Mouse (Mus musculus) CH12.LX (cell line): ENCODE results near the gene Chil5. TPM values are rescaled to one million over a fixed set of nuclear protein-coding genes. Genes with fewer than 3 reads are reported as not detected.

Source experiments
- DNase-seq: peaks from one replicate; pipeline ENCODE4 v3.0.0-alpha.2; 2013; ENCODE audit errors: extremely low read depth
- H3K27ac ChIP-seq: 2 replicates; pipeline ENCODE4 v1.5.1; 2012; ENCODE audit warnings: low read depth, mild to moderate bottlenecking, control low read depth, moderate library complexity; ENCODE audit not compliant: insufficient read depth
- H3K27me3 ChIP-seq: replicated peaks from 2 replicates; pipeline ENCODE3; 2012; ENCODE audit warnings: inconsistent platforms
- H3K36me3 ChIP-seq, 2 experiments: replicated peaks in 1 of 2; 2 replicates each; pipeline versions ENCODE3 to v1.6.1; 2012; ENCODE audit warnings: inconsistent platforms in 1 of 2, low read length in 1 of 2, mild to moderate bottlenecking in 1 of 2, mixed read lengths in 1 of 2, moderate library complexity in 1 of 2; ENCODE audit not compliant: control insufficient read depth in 1 of 2, insufficient read depth in 1 of 2
- H3K4me1 ChIP-seq, 2 experiments: 2 replicates each; pipeline ENCODE4 v1.6.1; 2012; ENCODE audit warnings: inconsistent platforms in 1 of 2, moderate library complexity in 1 of 2; ENCODE audit not compliant: insufficient read depth in 2 of 2, control insufficient read depth in 1 of 2
- H3K4me2 ChIP-seq: 2 replicates; pipeline ENCODE4 v1.6.1; 2012; ENCODE audit warnings: low read depth, mild to moderate bottlenecking, control low read depth; ENCODE audit not compliant: poor library complexity, insufficient read depth, severe bottlenecking
- H3K4me3 ChIP-seq, 3 experiments: fragments of 150-350 bp in 1 of 3; sonication (generic) in 1 of 3; replicated peaks in 1 of 3; 2 replicates each; pipeline versions ENCODE3 to v1.5.1; 2011 to 2012; ENCODE audit warnings: low read depth in 2 of 3, low read length in 2 of 3, mild to moderate bottlenecking in 2 of 3, moderate library complexity in 2 of 3, control low read depth in 1 of 3, improper control_type of control experiment in 1 of 3, inconsistent platforms in 1 of 3, mixed read lengths in 1 of 3; ENCODE audit not compliant: poor library complexity in 1 of 3
- H3K79me2 ChIP-seq: replicated peaks from 2 replicates; pipeline ENCODE4 v1.6.1; 2012; ENCODE audit warnings: mild to moderate bottlenecking, moderate library complexity; ENCODE audit not compliant: control insufficient read depth, poor library complexity, insufficient read depth, severe bottlenecking; ENCODE audit errors: extremely low read depth
- H3K9ac ChIP-seq: 2 replicates; pipeline ENCODE4 v1.6.1; 2012; ENCODE audit warnings: low read depth, mild to moderate bottlenecking, control low read depth, moderate library complexity; ENCODE audit not compliant: insufficient read depth
- H3K9me3 ChIP-seq: replicated peaks from 2 replicates; pipeline ENCODE3; 2012; ENCODE audit warnings: low read length, inconsistent platforms, mixed read lengths
- BHLHE40 ChIP-seq: IDR thresholded peaks from 2 replicates; pipeline ENCODE4 v1.6.1; 2011; ENCODE audit warnings: mild to moderate bottlenecking, low read depth, low read length, improper control_type of control experiment
- CHD1 ChIP-seq: IDR thresholded peaks from 2 replicates; pipeline ENCODE4 v1.6.1; 2012; ENCODE audit warnings: low read depth, low read length, improper control_type of control experiment, inconsistent platforms
- CHD2 ChIP-seq: IDR thresholded peaks from 2 replicates; pipeline ENCODE4 v1.6.1; 2011; ENCODE audit warnings: low read length, improper control_type of control experiment
- CTCF ChIP-seq, 2 experiments: IDR thresholded peaks in 1 of 2; conservative IDR thresholded peaks in 1 of 2; 2 replicates each; pipeline ENCODE4 v1.5.1; 2011 to 2012; ENCODE audit warnings: low read depth in 2 of 2, low read length in 2 of 2, improper control_type of control experiment in 1 of 2, inconsistent platforms in 1 of 2, mild to moderate bottlenecking in 1 of 2, moderate library complexity in 1 of 2
- E2F4 ChIP-seq: IDR thresholded peaks from 2 replicates; pipeline ENCODE4 v1.6.1; 2011; ENCODE audit warnings: low read depth, low read length, improper control_type of control experiment; ENCODE audit not compliant: insufficient replicate concordance
- ELF1 ChIP-seq: IDR thresholded peaks from 2 replicates; pipeline ENCODE4 v1.6.1; 2014; ENCODE audit warnings: low read depth, mild to moderate bottlenecking, inconsistent platforms, low read length, improper control_type of control experiment
- EP300 ChIP-seq: IDR thresholded peaks from 2 replicates; pipeline ENCODE4 v1.6.1; 2011; ENCODE audit warnings: low read length, improper control_type of control experiment
- ETS1 ChIP-seq: conservative IDR thresholded peaks from 2 replicates; pipeline ENCODE4 v1.6.1; 2012; ENCODE audit warnings: low read depth, mild to moderate bottlenecking, inconsistent platforms, low read length, improper control_type of control experiment, moderate library complexity
- GABPA ChIP-seq: IDR thresholded peaks from 2 replicates; pipeline ENCODE4 v1.6.1; 2012; ENCODE audit warnings: low read depth, low read length, improper control_type of control experiment, inconsistent platforms; ENCODE audit not compliant: insufficient replicate concordance
- HCFC1 ChIP-seq: IDR thresholded peaks from 2 replicates; pipeline ENCODE4 v1.6.1; 2012; ENCODE audit warnings: low read depth, mild to moderate bottlenecking, inconsistent platforms, low read length, improper control_type of control experiment
- IRF4 ChIP-seq: IDR thresholded peaks from 2 replicates; pipeline ENCODE4 v1.6.1; 2014; ENCODE audit warnings: low read depth, mild to moderate bottlenecking, inconsistent platforms, low read length, improper control_type of control experiment
- JUN ChIP-seq: IDR thresholded peaks from 2 replicates; pipeline ENCODE4 v1.6.1; 2011; ENCODE audit warnings: low read depth, mild to moderate bottlenecking, low read length, improper control_type of control experiment, moderate library complexity; ENCODE audit not compliant: insufficient read depth
- JUND ChIP-seq: conservative IDR thresholded peaks from 2 replicates; pipeline ENCODE4 v1.6.1; 2011; ENCODE audit warnings: low read depth, low read length, improper control_type of control experiment
- KAT2A ChIP-seq: IDR thresholded peaks from 2 replicates; pipeline ENCODE4 v1.6.1; 2012; ENCODE audit warnings: low read length, improper control_type of control experiment, inconsistent platforms; ENCODE audit not compliant: insufficient replicate concordance
- MAFK ChIP-seq: IDR thresholded peaks from 2 replicates; pipeline ENCODE4 v1.6.1; 2011; ENCODE audit warnings: low read length, improper control_type of control experiment; ENCODE audit not compliant: insufficient replicate concordance
- MAX ChIP-seq: IDR thresholded peaks from 2 replicates; pipeline ENCODE4 v1.6.1; 2011; ENCODE audit warnings: low read length, improper control_type of control experiment
- MAZ ChIP-seq: IDR thresholded peaks from 2 replicates; pipeline ENCODE4 v1.6.1; 2012; ENCODE audit warnings: low read depth, mild to moderate bottlenecking, inconsistent platforms, low read length, improper control_type of control experiment, moderate library complexity
- MEF2A ChIP-seq: IDR thresholded peaks from 2 replicates; pipeline ENCODE4 v1.6.1; 2014; ENCODE audit warnings: low read depth, mild to moderate bottlenecking, inconsistent platforms, low read length, improper control_type of control experiment, borderline replicate concordance
- MXI1 ChIP-seq: IDR thresholded peaks from 2 replicates; pipeline ENCODE4 v1.6.1; 2011; ENCODE audit warnings: mild to moderate bottlenecking, low read depth, low read length, improper control_type of control experiment
- MYC ChIP-seq: IDR thresholded peaks from 2 replicates; pipeline ENCODE4 v1.6.1; 2011; ENCODE audit warnings: low read depth, mild to moderate bottlenecking, improper control_type of control experiment, low read length
- NELFE ChIP-seq: IDR thresholded peaks from 2 replicates; pipeline ENCODE4 v1.6.1; 2011; ENCODE audit warnings: low read depth, low read length, improper control_type of control experiment
- NRF1 ChIP-seq: IDR thresholded peaks from 2 replicates; pipeline ENCODE4 v1.6.1; 2014; ENCODE audit warnings: low read depth, mild to moderate bottlenecking, inconsistent platforms, low read length, improper control_type of control experiment, moderate library complexity
- PAX5 ChIP-seq: IDR thresholded peaks from 2 replicates; pipeline ENCODE4 v1.6.1; 2012; ENCODE audit warnings: low read length, inconsistent platforms, mixed read lengths
- POLR2A ChIP-seq: IDR thresholded peaks from 2 replicates; pipeline ENCODE4 v1.6.1; 2011; ENCODE audit warnings: low read depth, mild to moderate bottlenecking, improper control_type of control experiment, low read length
- POLR2AphosphoS2 ChIP-seq: IDR thresholded peaks from 2 replicates; pipeline ENCODE4 v1.6.1; 2011; ENCODE audit warnings: low read depth, low read length, improper control_type of control experiment
- RAD21 ChIP-seq: IDR thresholded peaks from 2 replicates; pipeline ENCODE4 v1.6.1; 2011; ENCODE audit warnings: low read depth, mild to moderate bottlenecking, low read length, improper control_type of control experiment, moderate library complexity
- RCOR1 ChIP-seq: conservative IDR thresholded peaks from 2 replicates; pipeline ENCODE4 v1.6.1; 2012; ENCODE audit warnings: low read depth, mild to moderate bottlenecking, inconsistent platforms, low read length, improper control_type of control experiment
- SIN3A ChIP-seq: IDR thresholded peaks from 2 replicates; pipeline ENCODE4 v1.6.1; 2012; ENCODE audit warnings: low read length, improper control_type of control experiment, inconsistent platforms
- SMC3 ChIP-seq: IDR thresholded peaks from 2 replicates; pipeline ENCODE4 v1.6.1; 2011; ENCODE audit warnings: low read depth, low read length, improper control_type of control experiment
- TBP ChIP-seq: conservative IDR thresholded peaks from 2 replicates; pipeline ENCODE4 v1.6.1; 2011; ENCODE audit warnings: low read depth, low read length, improper control_type of control experiment
- TCF12 ChIP-seq: IDR thresholded peaks from 2 replicates; pipeline ENCODE4 v1.6.1; 2014; ENCODE audit warnings: low read depth, mild to moderate bottlenecking, inconsistent platforms, low read length, improper control_type of control experiment
- UBTF ChIP-seq: IDR thresholded peaks from 2 replicates; pipeline ENCODE4 v1.6.1; 2012; ENCODE audit warnings: low read depth, mild to moderate bottlenecking, inconsistent platforms, low read length, improper control_type of control experiment, moderate library complexity
- USF1 ChIP-seq: IDR thresholded peaks from 2 replicates; pipeline ENCODE4 v1.6.1; 2014; ENCODE audit warnings: low read depth, mild to moderate bottlenecking, inconsistent platforms, low read length, improper control_type of control experiment
- USF2 ChIP-seq: conservative IDR thresholded peaks from 2 replicates; pipeline ENCODE4 v1.6.1; 2011; ENCODE audit warnings: low read depth, low read length, improper control_type of control experiment
- ZC3H11A ChIP-seq: IDR thresholded peaks from 2 replicates; pipeline ENCODE4 v1.6.1; 2012; ENCODE audit warnings: low read depth, mild to moderate bottlenecking, inconsistent platforms, low read length, improper control_type of control experiment
- ZKSCAN1 ChIP-seq: IDR thresholded peaks from 2 replicates; pipeline ENCODE4 v1.6.1; 2012; ENCODE audit warnings: low read depth, inconsistent platforms, low read length, improper control_type of control experiment, borderline replicate concordance
- ZMIZ1 ChIP-seq: IDR thresholded peaks from 2 replicates; pipeline ENCODE4 v1.6.1; 2012; ENCODE audit warnings: low read depth, mild to moderate bottlenecking, inconsistent platforms, low read length, improper control_type of control experiment
- ZNF384 ChIP-seq: IDR thresholded peaks from 2 replicates; pipeline ENCODE4 v1.6.1; 2012; ENCODE audit warnings: low read depth, low read length, improper control_type of control experiment, inconsistent platforms
- dilution Hi-C: fragments of 300-500 bp; cut with MboI; formaldehyde crosslinking; loops from 2 replicates; pipeline ENCODE4 v1.14.3; 2020; ENCODE audit warnings: low sequenced_read_pairs; ENCODE audit not compliant: extremely low pct_unique_long_range_greater_than_20kb, extremely low pct_ligation_motif_present
- in situ Hi-C: fragments of 300-500 bp; cut with MboI; formaldehyde crosslinking; loops from 3 replicates; pipeline ENCODE4 v1.14.3; 2019; ENCODE audit warnings: low sequenced_read_pairs, low pct_ligation_motif_present, low pct_unique_long_range_greater_than_20kb, mixed read lengths
- polyA plus RNA-seq: library from polyadenylated mRNA; unstranded; fragments of >175 nt; gene quantifications from 2 replicates; pipeline ENCODE4 v1.2.1, GENCODE M21; 2012; ENCODE audit warnings: low read depth; ENCODE audit not compliant: insufficient read length
- total RNA-seq, 2 experiments: library from RNA; depleted of rRNA; stranded (reverse); fragments of 300-350 nt in 1 of 2; fragments of >200 nt in 1 of 2; gene quantifications; 2 replicates each; pipeline ENCODE4 v1.2.3; 2012 to 2014

Chil5 gene
- total and polyA plus RNA-seq, 3 experiments: 0.30 TPM; not detected in 2

- dilution Hi-C loops: no loop called here
- H3K27me3 ChIP-seq: no peaks in the 10 kb centered on the region
- in situ Hi-C loops: no loop called here
- H3K4me3 ChIP-seq: peak overlapping the region; percentile 62 to 71 (median 64)
- no peaks in the 10 kb centered on the region; the same call in 1 of the 2 replicates for H3K79me2 ChIP-seq
- peak; percentile 69 for DNase-seq
- H3K27ac ChIP-seq: peak overlapping the region; percentile 54
- H3K9ac ChIP-seq: no peak overlapping the region
- no peaks in the 10 kb centered on the region for H3K9me3 ChIP-seq
- peak; percentile 96 for TF ChIP-seq MXI1
- peak; percentile 90 for TF ChIP-seq MAX
- peak; percentile 18; the same call in 1 of the 2 replicates for TF ChIP-seq ELF1
- TF ChIP-seq HCFC1: peak; percentile 58
- TF ChIP-seq MEF2A: 0 out of 2 replicates have a peak, but pooled peaks have one; percentile 34
- peak; percentile 61; the same call in 1 of the 2 replicates for TF ChIP-seq RCOR1
- peak; percentile 85 for TF ChIP-seq IRF4
- TF ChIP-seq POLR2AphosphoS2: no peak
- TF ChIP-seq KAT2A: 0 out of 2 replicates have a peak, but pooled peaks have one; percentile 39
- no peak for TF ChIP-seq GABPA
- peak; percentile 83; the same call in 1 of the 2 replicates for TF ChIP-seq EP300
- TF ChIP-seq UBTF: no peak
- TF ChIP-seq MAFK: 0 out of 2 replicates have a peak, but pooled peaks have one; percentile 20
- TF ChIP-seq MAZ: 0 out of 2 replicates have a peak, but pooled peaks have one; percentile 50
- TF ChIP-seq ZMIZ1: 0 out of 2 replicates have a peak, but pooled peaks have one; percentile 36
- no peak for TF ChIP-seq NRF1
- TF ChIP-seq JUN: no peak
- peak; percentile 80 for TF ChIP-seq CHD2
- TF ChIP-seq SMC3: no peak; the same call in 1 of the 2 replicates
- peak; percentile 22 for TF ChIP-seq RAD21
- no peak for TF ChIP-seq PAX5
- TF ChIP-seq JUND: no peak
- peak in 1 of 2 experiments; percentile 55; a peak in 2 of 4 replicates for TF ChIP-seq CTCF (conservative IDR thresholded peaks at IDR 0.05 in 1 of 2, IDR thresholded peaks at IDR 0.05 in 1 of 2; ENCODE audit: low read depth in 2 of 2, low read length in 2 of 2)
- no peak for TF ChIP-seq ZNF384
- TF ChIP-seq CHD1: peak; percentile 70; the same call in 1 of the 2 replicates
- no peak for TF ChIP-seq E2F4
- peak; percentile 93 for TF ChIP-seq MYC
- TF ChIP-seq ZKSCAN1: no peak
- TF ChIP-seq ZC3H11A: no peak
- TF ChIP-seq POLR2A: no peak
- TF ChIP-seq BHLHE40: peak; percentile 48
- peak; percentile 66 for TF ChIP-seq ETS1
- TF ChIP-seq USF1: no peak
- no peak; the same call in 1 of the 2 replicates for TF ChIP-seq TBP
- TF ChIP-seq SIN3A: 0 out of 2 replicates have a peak, but pooled peaks have one; percentile 83
- TF ChIP-seq USF2: no peak
- peak; percentile 35; the same call in 1 of the 2 replicates for TF ChIP-seq NELFE
- peak; percentile 73; the same call in 1 of the 2 replicates for TF ChIP-seq TCF12
- TF ChIP-seq, all 38 proteins: peak for 22
- peak overlapping the region; percentile 53 for H3K4me2 ChIP-seq
- H3K4me1 ChIP-seq: peaks cover 0 to 13% of the 10 kb centered on the region in 2 experiments; a peak in 2 of 4 replicates
- no peaks in the 10 kb centered on the region for H3K36me3 ChIP-seq
Measured at GRCm38 (mm10) chr3:106000707-106001375, 31.8 kb downstream of the Chil5 start.
